Mouse (Mus musculus): ENCODE measurements around the gene Brdt. TPM values are rescaled to one million over a fixed set of nuclear protein-coding genes. Genes with fewer than 3 reads are reported as not detected.

The Brdt gene
- total RNA-seq (2021): 1 to 10 TPM; 1.6 to 1.7 TPM

- no peak for DNase-seq
Observed at GRCm38 (mm10) chr5:107330916-107331421, at the start of gene Brdt. Brdt (plus strand) TSS chr5:107331159.

DNA sequence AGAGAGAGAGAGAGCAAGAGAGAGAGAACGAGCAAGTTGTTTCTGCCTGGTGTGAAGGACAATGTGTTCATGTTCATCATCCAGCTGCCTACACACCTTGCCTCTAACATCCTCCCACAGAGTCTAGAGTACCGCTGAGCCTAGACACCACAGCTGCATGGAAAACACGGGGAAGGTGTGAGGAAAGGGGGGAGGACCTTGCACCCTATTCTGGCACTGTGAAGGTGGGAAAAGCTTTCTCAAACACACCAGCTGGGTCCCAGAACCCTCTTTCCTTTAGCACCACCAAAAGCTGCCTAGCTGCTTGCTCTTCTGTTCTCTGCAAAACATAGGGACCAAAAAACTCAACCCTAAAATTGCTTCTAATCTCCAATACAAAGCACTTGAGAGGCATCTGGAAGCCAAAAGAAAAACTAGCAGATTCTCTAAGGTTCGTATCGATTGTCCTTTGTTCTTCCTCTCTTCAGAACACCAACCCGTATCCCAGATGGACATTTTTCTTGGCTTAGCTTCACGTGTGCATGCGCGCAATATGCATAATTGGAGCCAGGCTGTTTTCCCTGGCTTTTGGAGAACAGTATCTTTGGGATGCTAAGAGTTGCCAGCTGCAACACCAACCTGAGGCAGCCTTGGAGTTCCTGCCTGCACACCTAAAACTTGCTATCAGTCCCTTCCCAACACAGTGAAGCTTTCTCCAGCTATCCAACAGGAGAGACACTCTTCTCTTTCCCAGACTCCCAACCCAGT, 48.2 kb upstream of the Brdt start:
- DNase-seq: no peak

GRCm38 (mm10) chr5:107283935-107284524, 46.9 kb upstream of the Brdt start:
- no peak for DNase-seq

DNA sequence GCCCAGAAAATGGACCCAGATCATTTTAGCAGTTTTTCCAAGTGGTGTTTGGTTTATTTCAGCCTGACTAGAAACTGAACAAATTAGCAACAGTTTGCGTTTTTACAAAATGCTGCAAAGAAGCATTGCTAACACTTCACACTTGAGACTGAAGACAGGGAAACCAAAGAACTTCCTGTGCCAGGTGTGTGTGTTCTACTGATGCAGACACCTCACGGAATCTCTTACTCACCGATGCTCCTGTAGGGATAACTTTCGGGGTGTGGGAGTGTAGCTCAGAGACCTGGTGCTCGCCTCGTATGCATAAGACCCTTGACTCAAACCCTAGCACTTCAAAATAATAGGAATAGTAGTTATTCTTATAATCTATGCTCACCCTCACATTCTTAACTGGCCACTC, 45.4 kb upstream of the Brdt start:
- no peak for DNase-seq

DNA sequence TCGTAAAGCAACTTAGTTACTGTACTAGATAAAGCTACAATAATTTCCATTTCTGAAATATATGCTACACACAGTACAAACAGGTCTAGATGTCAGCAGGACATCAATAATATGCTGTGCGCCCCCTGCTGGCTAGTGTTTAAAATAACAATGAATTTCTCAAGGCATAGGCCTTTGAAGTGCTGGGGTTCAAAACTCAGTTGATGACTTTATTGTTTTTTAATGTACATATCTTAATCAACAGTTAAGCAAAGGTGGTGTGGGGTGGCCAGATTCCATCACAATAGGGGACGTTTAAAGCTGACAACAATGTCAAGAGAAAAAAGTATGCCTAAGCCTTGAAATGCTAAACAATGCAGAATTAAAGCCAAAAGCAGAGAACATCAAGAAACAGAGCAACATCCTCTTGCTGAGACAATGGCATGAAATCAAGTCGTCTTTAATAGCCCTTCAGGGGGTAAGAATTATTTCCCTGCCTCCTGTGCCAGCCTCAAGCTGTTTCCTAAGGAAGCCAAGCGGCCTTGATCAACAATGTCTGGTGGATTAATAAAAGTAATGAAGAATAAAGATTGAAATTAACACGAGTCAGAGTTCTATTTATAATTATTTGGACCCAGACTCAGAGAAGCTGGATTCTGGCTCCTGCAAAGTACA, 43.6 kb upstream of the Brdt start:
- DNase-seq: peak; percentile 84

- no peak for DNase-seq
Observed at GRCm38 (mm10) chr5:107287908-107288267, 43.1 kb upstream of the Brdt start.

DNA sequence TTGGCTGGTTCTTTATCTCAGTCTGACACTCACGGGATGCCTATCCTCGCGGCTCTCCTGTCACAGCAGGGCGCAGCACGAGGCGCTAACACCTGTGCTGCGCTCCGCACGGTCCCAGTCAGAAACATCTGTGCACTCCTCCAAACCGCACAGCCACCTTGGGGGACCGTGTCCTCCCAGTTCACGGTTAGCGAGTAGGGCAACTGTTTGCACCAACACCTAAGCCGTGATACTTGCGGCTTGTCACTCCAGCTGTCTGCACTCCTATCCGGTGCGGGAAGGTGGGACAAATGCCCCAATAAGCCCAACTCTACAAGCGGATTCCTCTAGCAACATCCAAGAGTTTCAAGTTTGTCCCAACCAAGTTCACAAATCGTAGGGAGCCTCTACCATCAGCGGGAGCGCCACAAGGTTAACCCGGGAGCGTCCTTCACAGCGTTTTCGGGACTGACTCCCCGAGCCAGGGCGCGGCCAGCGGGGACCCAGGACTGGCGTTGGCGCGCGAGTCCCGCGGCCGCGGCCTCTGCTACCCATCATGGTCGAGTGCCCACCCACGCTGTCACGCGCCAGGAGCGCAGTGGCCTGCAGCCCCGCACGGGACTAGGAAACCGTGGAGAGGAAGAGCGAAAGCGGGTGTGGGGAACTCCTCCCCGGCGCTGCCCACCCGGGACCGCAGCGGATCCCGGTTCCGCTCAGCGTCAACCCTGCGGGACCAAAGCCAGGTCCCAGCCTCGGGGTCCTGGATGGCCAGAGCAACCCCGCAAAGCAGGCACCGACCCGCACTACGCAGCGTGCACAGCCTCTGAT, 42.3 kb upstream of the Brdt start:
- DNase-seq: no peak

DNA sequence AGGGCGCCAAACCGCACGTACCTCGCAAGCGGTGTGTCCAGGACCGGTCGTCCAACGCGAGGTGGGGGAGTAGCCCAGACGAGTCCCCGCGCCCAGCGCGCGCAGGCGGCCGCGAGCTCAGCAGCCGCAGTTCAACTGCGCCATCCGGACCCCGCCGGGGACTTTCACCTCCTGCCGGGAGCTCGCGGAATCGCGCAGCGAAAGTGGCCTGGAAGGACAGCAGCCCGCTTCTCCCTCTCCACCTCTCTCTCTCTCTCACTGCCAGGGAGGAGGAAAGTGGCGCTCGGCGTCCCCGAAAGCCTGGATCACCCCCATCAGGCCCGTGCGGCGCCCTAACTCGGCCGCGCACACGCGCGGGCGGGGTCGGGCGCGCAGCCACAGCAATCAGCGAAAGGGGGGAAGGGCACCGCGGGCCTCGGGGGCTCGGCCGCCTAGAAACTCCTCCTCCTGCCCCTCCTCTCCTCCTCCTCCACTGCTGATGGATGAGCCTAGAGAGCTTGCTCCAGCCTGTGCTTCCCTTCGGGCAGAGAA, 41.7 kb upstream of the Brdt start, which contains the start of gene Tgfbr3:
TSS of gene Tgfbr3 (minus strand) at position 396 of the 531 bp plus-strand sequence.
- peak; percentile 93 for DNase-seq

- DNase-seq: no peak
Observed at GRCm38 (mm10) chr5:107289986-107290385, 41.0 kb upstream of the Brdt start.

DNA sequence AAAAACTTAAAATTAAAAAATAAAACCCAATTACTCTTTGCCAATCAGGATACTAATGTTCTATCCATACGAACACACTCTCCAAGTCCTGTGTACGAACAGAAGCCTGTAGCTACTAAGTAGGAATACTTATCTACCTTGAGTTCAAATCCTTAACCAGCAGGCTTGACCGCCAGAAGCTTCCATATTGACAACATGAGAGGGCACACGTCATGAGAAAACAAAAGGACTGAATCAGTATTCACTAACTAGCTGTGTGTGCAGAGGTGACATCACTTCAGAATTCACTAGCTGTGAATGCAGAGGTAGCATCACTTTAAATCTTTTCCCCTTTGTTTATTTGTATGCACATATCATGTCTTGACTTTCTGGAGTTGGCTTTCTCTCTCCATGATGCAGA, 36.9 kb upstream of the Brdt start:
- DNase-seq: no peak

- peak; percentile 36 for DNase-seq
Observed at GRCm38 (mm10) chr5:107295061-107295816, 35.7 kb upstream of the Brdt start.

- no peak for DNase-seq
Observed at GRCm38 (mm10) chr5:107295817-107296511, 35.0 kb upstream of the Brdt start.

- DNase-seq: no peak
Observed at GRCm38 (mm10) chr5:107296512-107297322, 34.2 kb upstream of the Brdt start.

GRCm38 (mm10) chr5:107298854-107299253, 32.1 kb upstream of the Brdt start:
- DNase-seq: no peak

- peak; percentile 7 for DNase-seq
Observed at GRCm38 (mm10) chr5:107303350-107303861, 27.6 kb upstream of the Brdt start.

- peak; percentile 2 for DNase-seq
Observed at GRCm38 (mm10) chr5:107304117-107304825, 26.7 kb upstream of the Brdt start.

GRCm38 (mm10) chr5:107307432-107307831, 23.5 kb upstream of the Brdt start:
- no peak for DNase-seq

DNA sequence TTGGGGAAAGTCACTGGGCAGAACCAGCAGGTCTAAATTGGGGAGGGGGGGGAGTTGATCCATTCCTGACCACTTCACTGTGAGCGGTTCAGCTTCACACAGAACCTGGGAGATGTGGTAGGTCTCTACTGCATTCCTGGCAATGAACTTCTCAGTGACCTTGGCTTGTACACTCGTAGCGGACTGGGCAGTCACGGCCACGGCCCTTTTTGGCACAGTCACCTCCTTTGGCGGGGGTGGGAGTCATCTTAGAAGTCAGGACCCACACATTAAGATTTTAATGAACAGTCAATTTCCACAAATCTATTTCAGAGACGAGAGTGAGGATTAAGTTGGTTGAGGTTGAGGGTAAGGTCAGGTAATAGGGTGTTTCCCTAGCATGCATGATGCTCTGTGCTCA, 13.8 kb upstream of the Brdt start:
- no peak for DNase-seq

GRCm38 (mm10) chr5:107320703-107321102, 10.3 kb upstream of the Brdt start:
- peak; percentile 41 for DNase-seq
